Mouse (Mus musculus) heart, postnatal 25 days (tissue): ENCODE data around the gene Atp6ap1. TPM values are rescaled to one million over a fixed set of nuclear protein-coding genes. Genes with fewer than 3 reads are reported as not detected.
A peak's percentile ranks its signal among the peaks of the same experiment; 100 is the strongest.

ENCODE experiments used
- DNase-seq: peaks from one replicate; pipeline ENCODE4 v3.0.0; 2022; ENCODE audit warnings: low spot score
- intact Hi-C: fragments of 180-260 bp; cut with DNase I; formaldehyde crosslinking; loops from one replicate; pipeline ENCODE4 v1.15.1; 2025
- microRNA-seq: library from miRNA; unstranded; fragments of <30 nt; microRNA quantifications from one replicate; pipeline ENCODE4 v1.2.0, GENCODE M21; 2022
- total RNA-seq, 2 experiments: library from RNA; stranded (reverse); gene quantifications; 2 replicates each; pipeline ENCODE4 v1.2.3; 2021

Gene Atp6ap1
- total RNA-seq, 2 experiments from 2014 or later = 128 to 139 TPM

DNA sequence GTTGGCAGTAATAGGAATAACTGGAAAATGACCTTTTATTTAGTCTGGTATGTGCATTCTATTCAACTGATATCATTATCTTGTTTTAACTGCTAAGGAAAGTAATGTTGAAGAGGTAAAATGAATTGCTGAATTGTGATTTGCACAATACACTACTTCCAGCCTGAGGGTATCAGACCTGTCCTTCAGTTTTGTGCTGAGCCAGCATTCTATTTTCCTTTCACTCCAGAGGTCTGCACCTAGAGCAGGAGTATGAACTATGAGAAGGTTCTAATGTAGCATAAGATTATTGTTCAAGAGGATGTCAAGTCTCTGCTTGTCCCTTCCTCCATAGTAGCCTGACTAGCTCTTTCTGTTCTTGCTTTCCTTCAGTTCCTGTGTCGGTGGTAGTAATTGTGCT lies 1.5 kb downstream of the Atp6ap1 start:
- no peak for DNase-seq
- intact Hi-C loops = no loop called here

GRCm38 (mm10) chrX:74299721-74300120 lies 2.8 kb downstream of the Atp6ap1 start:
- no peak for DNase-seq
- intact Hi-C loops = no loop called here

- peak; percentile 57 for DNase-seq
- intact Hi-C loops = loop anchor here (2.0 kb wide), 1 partner anchor 56 kb away; the partner anchor contains the start of gene Flna
These were observed 8.2 kb downstream of the Atp6ap1 start, which contains the start of gene Gdi1 for GRCm38 (mm10) chrX:74304867-74305700. Gene Gdi1, plus strand, starts transcription at chrX:74304998.

DNA sequence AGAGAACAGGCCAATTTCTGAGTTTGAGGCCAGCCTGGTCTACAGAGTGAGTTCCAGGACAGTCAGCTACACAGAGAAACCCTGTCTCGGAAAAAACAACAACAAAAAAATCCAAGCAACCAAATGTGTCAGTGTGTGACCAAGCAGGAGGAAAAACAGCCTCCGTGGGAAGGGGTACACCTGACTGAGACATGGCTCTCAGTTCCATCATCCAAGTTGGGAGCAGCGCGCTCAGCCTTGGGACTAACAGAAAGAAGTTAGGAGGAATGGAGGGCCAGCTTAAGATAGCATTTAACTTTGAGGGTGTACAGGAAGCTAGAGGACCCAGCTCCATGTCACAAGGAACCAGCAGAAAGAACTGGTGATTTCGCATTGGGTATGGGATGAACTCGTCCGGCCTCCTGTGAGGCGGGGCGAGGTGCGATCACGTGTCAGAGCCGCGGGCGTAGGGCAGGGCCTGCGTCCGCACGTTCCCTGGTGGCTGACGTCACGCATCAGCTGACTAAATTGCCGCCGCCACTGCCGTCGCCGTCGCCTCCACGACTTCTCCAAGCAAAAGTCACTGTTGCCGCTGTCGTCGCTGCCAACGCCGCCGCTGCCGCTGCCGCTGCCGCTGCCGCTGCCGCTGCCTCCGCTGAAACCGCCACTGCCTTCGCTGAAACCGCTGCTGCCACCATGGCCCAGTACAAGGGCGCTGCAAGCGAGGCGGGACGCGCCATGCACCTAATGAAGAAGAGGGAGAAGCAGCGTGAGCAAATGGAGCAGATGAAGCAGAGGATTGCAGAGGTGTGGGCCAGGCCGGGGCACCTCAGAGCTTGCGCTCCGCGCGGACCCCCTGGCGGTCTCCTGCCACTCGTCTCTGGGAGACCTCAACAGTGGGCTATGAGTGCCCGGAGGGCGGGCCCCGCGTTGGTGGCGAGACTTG lies 15.9 kb downstream of the Atp6ap1 start, which contains the start of gene Fam50a:
Fam50a (plus strand) TSS at position 494 of the 925 bp plus-strand sequence.
- DNase-seq = peak; percentile 80
- intact Hi-C loops = loop anchor here (5.0 kb wide), 1 partner anchor 54 kb away; no protein-coding TSS in a partner anchor

DNA sequence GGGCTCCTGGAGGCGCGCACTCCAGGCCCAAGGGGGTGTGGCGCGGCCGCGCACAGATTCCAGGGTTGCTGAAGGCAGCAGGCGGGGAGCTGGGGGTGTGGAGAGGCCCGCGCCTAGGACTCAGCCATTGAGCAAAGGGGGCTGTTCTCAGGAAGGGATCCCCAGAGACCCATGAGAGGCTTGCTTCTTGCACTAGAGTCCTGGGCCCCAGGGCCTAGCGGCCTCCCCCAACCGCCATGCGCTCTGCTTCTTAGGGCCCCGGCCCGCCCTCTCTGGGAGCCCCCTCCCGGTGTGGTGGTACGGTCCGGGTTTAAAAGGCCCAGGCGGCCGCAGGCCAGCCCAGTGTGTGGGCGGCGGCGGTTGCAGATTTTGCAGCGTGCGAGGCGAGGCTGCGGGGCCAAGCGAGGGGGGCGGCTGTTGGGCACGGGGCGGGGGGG lies 31.8 kb downstream of the Atp6ap1 start, which contains the start of gene Plxna3:
Plxna3 (plus strand) TSS at position 342 of the 437 bp plus-strand sequence.
- intact Hi-C loops = no loop called here
- peak; percentile 49 for DNase-seq

DNA sequence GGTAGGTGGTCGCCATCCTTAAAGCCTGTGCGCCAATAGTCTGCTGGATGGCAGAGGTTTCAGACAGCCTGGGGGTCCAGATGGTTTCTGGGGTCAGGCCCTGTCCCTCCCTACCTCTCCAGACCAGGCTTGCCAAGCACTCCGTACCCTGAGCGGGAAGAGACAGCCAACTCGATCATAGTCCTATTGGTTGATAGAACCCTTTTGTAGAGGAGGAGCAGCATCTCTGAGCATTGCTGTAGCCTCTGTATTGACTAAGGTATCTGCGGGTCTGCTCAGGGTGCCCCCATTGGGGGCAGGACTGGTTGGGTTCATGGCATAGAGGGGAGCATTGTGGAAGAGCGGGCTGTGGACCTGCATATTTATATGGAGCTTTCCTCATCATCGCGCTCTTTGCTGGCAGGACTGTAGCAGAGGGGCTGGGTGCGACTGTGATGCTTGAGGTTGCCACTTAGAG lies 32.3 kb downstream of the Atp6ap1 start:
- DNase-seq = no peak
- intact Hi-C loops = no loop called here

DNA sequence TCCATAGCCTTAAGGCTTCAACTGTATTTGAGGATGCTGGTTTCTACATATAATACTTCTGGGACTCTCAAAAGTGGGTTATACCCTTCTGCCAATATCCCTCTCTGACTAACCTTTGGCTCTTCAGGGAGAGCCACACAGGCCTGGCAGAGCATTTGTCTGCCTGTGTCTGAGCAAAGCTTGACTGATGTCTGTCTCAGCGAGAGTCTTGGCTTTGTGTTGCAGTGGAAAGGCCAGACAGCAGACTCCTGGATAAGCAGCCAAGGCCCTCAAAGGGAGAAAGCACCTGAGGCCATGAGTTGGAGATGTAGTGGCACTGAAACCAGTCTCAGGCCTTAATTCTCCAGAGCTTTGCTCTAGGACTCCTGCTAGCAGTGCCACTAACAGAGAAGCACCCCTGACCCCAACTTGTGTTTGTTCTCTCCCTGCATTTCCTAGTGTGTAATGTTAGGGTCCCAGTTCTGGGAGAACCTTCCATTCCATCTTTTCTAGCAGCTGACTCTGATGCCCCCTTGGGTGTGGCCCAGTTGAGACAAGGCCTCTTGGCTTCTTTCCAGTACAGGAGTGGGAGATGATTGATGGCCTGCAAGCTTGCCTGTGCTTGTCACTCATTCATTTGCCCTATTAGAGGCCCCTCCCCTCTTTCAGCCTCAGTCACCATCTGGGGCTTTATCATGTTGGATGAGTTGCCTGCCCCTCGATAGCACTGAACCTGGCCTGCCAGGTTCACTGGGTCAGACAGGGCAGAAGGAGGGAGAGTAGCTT lies 33.5 kb downstream of the Atp6ap1 start:
- DNase-seq = no peak

GRCm38 (mm10) chrX:74352645-74353466 lies 56.0 kb downstream of the Atp6ap1 start:
- no peak for DNase-seq
- intact Hi-C loops = no loop called here

More for the DNA sequence above, 33.5 kb downstream of the Atp6ap1 start:
- intact Hi-C loops = no loop called here

GRCm38 (mm10) chrX:74353467-74353770 lies 56.5 kb downstream of the Atp6ap1 start, which contains the start of gene Lage3:
Gene Lage3, minus strand, starts transcription at chrX:74353618.
- DNase-seq = peak; percentile 72
- intact Hi-C loops = no loop called here

Small RNA genes lying within 50 kb of the gene (microRNA-seq; reads per million reads assigned to microRNA genes)
- gene Mir7091 (not detected), gene Mir7092 (not detected)

Other genes starting within 250 kb of the Atp6ap1 start
- not detected for gene Opn1mw, start 169.6 kb upstream of the Atp6ap1 start, total RNA-seq
- gene Mecp2, start 161.7 kb upstream of the Atp6ap1 start, total RNA-seq = 10 to 100 TPM; 27.2 to 30.1 TPM
- gene Tex28, start 129.3 kb upstream of the Atp6ap1 start, total RNA-seq = not detected
- gene Tktl1, start 119.8 kb upstream of the Atp6ap1 start, total RNA-seq = not detected
- 100 to 1,000 TPM in 1 of 2 experiments, 10 to 100 TPM in 1; 91.7 to 120 TPM for gene Flna, start 47.3 kb upstream of the Atp6ap1 start, total RNA-seq
- gene Emd, start 42.4 kb upstream of the Atp6ap1 start, total RNA-seq = 10 to 100 TPM; 30.5 to 33.6 TPM
- gene Rpl10, start 26.3 kb upstream of the Atp6ap1 start, total RNA-seq = 100 to 1,000 TPM; 217 to 221 TPM
- gene Taz, start 15.2 kb upstream of the Atp6ap1 start, total RNA-seq = 10 to 100 TPM; 42.1 to 45.2 TPM
- 10 to 100 TPM; 13.2 to 17.5 TPM for gene Dnase1l1, start 14.8 kb upstream of the Atp6ap1 start, total RNA-seq
- gene Gdi1, start 7.9 kb downstream of the Atp6ap1 start, total RNA-seq = 10 to 100 TPM; 71.4 to 80.9 TPM
- 10 to 100 TPM; 23.8 to 25.7 TPM for gene Fam50a, start 15.9 kb downstream of the Atp6ap1 start, total RNA-seq
- gene Plxna3, start 32.0 kb downstream of the Atp6ap1 start, total RNA-seq = 1 to 10 TPM in 1 of 2 experiments, under 1 TPM in 1; 0.81 to 1.1 TPM
- 10 to 100 TPM; 30.6 to 36.7 TPM for gene Lage3, start 56.5 kb downstream of the Atp6ap1 start, total RNA-seq
- gene Ubl4a, start 76.1 kb downstream of the Atp6ap1 start, total RNA-seq = 10 to 100 TPM; 65.9 to 69.6 TPM
- gene Slc10a3, start 76.3 kb downstream of the Atp6ap1 start, total RNA-seq = 1 to 10 TPM; 4.3 to 5.4 TPM
- 10 to 100 TPM; 15.4 to 19.3 TPM for gene Fam3a, start 96.2 kb downstream of the Atp6ap1 start, total RNA-seq
- gene Ikbkg, start 96.2 kb downstream of the Atp6ap1 start, total RNA-seq = 10 to 100 TPM; 48.3 to 48.5 TPM
- 1 to 10 TPM; 5.8 to 6.5 TPM for gene G6pdx, start 132.1 kb downstream of the Atp6ap1 start, total RNA-seq
- gene Gm6880, start 184.3 kb downstream of the Atp6ap1 start, total RNA-seq = not detected